Mouse (Mus musculus) liver, embryonic 15.5 days (tissue): Measurements from ENCODE around the gene Clcf1. TPM values are rescaled to one million over a fixed set of nuclear protein-coding genes. Genes with fewer than 3 reads are reported as not detected.
A peak's percentile ranks its signal among the peaks of the same experiment; 100 is the strongest.

Experiments
- ATAC-seq: fragments of 200-750 bp; cut with Nextera tagmentation; 2 replicates; pipeline ENCODE4 v1.8.0; 2017; ENCODE audit warnings: moderate number of reproducible peaks, mild to moderate bottlenecking, moderate library complexity; ENCODE audit not compliant: insufficient read depth
- H3K27ac ChIP-seq: fragments of 300-500 bp; sonication (generic); replicated peaks from 2 replicates; pipeline ENCODE4 v1.5.1; 2015; ENCODE audit warnings: mild to moderate bottlenecking, inconsistent platforms
- H3K27me3 ChIP-seq: fragments of 300-500 bp; sonication (generic); 2 replicates; pipeline ENCODE4 v1.6.1; 2015; ENCODE audit warnings: mild to moderate bottlenecking, inconsistent platforms
- H3K36me3 ChIP-seq: fragments of 300-500 bp; sonication (generic); replicated peaks from 2 replicates; pipeline ENCODE4 v1.6.1; 2015; ENCODE audit warnings: moderate library complexity, mild to moderate bottlenecking, inconsistent platforms
- H3K4me1 ChIP-seq: fragments of 300-500 bp; sonication (generic); replicated peaks from 2 replicates; pipeline ENCODE4 v1.6.1; 2015; ENCODE audit warnings: inconsistent platforms
- H3K4me2 ChIP-seq: fragments of 300-500 bp; sonication (generic); 2 replicates; pipeline ENCODE4 v1.6.1; 2015; ENCODE audit warnings: moderate library complexity, mild to moderate bottlenecking, inconsistent platforms
- H3K4me3 ChIP-seq: fragments of 300-500 bp; sonication (generic); replicated peaks from 2 replicates; pipeline ENCODE4 v1.5.1; 2015; ENCODE audit warnings: mild to moderate bottlenecking, inconsistent platforms
- H3K9ac ChIP-seq: fragments of 300-500 bp; sonication (generic); 2 replicates; pipeline ENCODE4 v1.6.1; 2015; ENCODE audit warnings: moderate library complexity, mild to moderate bottlenecking, inconsistent platforms
- H3K9me3 ChIP-seq: fragments of 300-500 bp; sonication (generic); replicated peaks from 2 replicates; pipeline ENCODE4 v1.6.1; 2016; ENCODE audit warnings: inconsistent platforms
- WGBS: fragments of 180-500 bp; shearing (Covaris S2); methylation state at CpG from one replicate; pipeline ENCODE4 v1.1.7; 2015; ENCODE audit warnings: mixed read lengths; ENCODE audit not compliant: insufficient replicate concordance; 5-methylcytosine and 5-hydroxymethylcytosine counted together
- polyA plus RNA-seq: library from polyadenylated mRNA; unstranded; fragments of >200 nt; fragmentation: Nextera tagmentation; extraction: Ambion mirVana; gene quantifications from 2 replicates; pipeline ENCODE4 v1.2.1, GENCODE M21; 2015

The Clcf1 gene
- polyA plus RNA-seq, 1 experiment from 2014 or later, result 0.38 TPM

GRCm38 (mm10) chr19:4219943-4220342 lies 5.9 kb downstream of the Clcf1 start:
- H3K9ac ChIP-seq, result no peak overlapping the region
- H3K9me3 ChIP-seq, result no peaks in the 10 kb centered on the region
- H3K27me3 ChIP-seq, result peaks cover 89% of the 10 kb centered on the region
- H3K4me3 ChIP-seq, result no peak overlapping the region
- H3K36me3 ChIP-seq, result no peaks in the 10 kb centered on the region
- H3K4me2 ChIP-seq, result no peak overlapping the region
- no peak overlapping the region for H3K27ac ChIP-seq
- 67% methylated on average over 6 of the region's 6 CpGs for WGBS
- H3K4me1 ChIP-seq, result peaks cover 44% of the 10 kb centered on the region
- ATAC-seq, result no peak

- Histone ChIP-seq H3K4me1 (peaks cover 39% of the 10 kb centered on the region), H3K36me3 (no peaks in the 10 kb centered on the region), H3K27ac (no peak overlapping the region), H3K9ac (no peak overlapping the region), H3K4me2 (no peak overlapping the region), H3K27me3 (peaks cover 87% of the 10 kb centered on the region), H3K4me3 (no peak overlapping the region), H3K9me3 (no peaks in the 10 kb centered on the region)
- WGBS, result 39% methylated on average over 4 of the region's 4 CpGs
- 0 out of 2 replicates have a peak, but pooled peaks have one; percentile 9 for ATAC-seq
Measured at GRCm38 (mm10) chr19:4220416-4220815, 6.4 kb downstream of the Clcf1 start.

- no peak for ATAC-seq
- Histone ChIP-seq H3K9ac (no peak overlapping the region), H3K9me3 (no peaks in the 10 kb centered on the region), H3K4me1 (peaks cover 35% of the 10 kb centered on the region), H3K4me2 (0 out of 2 replicates have a peak overlapping the region, but pooled peaks have one; percentile 3), H3K27me3 (peaks cover 82% of the 10 kb centered on the region), H3K27ac (peak overlapping the region; percentile 33; the same call in 1 of the 2 replicates), H3K36me3 (no peaks in the 10 kb centered on the region), H3K4me3 (no peak overlapping the region)
- WGBS, result 26% methylated on average over 14 of the region's 14 CpGs
Measured at GRCm38 (mm10) chr19:4220957-4221743, 7.1 kb downstream of the Clcf1 start.

GRCm38 (mm10) chr19:4222165-4222564 lies 8.1 kb downstream of the Clcf1 start:
- no peak overlapping the region for H3K27ac ChIP-seq
- H3K4me2 ChIP-seq, result no peak overlapping the region
- WGBS, result 41% methylated on average over 11 of the region's 11 CpGs
- H3K4me3 ChIP-seq, result no peak overlapping the region
- H3K4me1 ChIP-seq, result peaks cover 32% of the 10 kb centered on the region
- no peak for ATAC-seq
- H3K36me3 ChIP-seq, result no peaks in the 10 kb centered on the region
- H3K9ac ChIP-seq, result no peak overlapping the region
- H3K9me3 ChIP-seq, result no peaks in the 10 kb centered on the region
- peaks cover 79% of the 10 kb centered on the region for H3K27me3 ChIP-seq

GRCm38 (mm10) chr19:4226779-4227178 lies 12.7 kb downstream of the Clcf1 start:
- ATAC-seq, result no peak
- Histone ChIP-seq H3K4me3 (no peak overlapping the region), H3K9me3 (no peaks in the 10 kb centered on the region), H3K27me3 (peaks cover 54% of the 10 kb centered on the region), H3K4me1 (peaks cover 39% of the 10 kb centered on the region), H3K4me2 (no peak overlapping the region), H3K9ac (no peak overlapping the region), H3K36me3 (no peaks in the 10 kb centered on the region), H3K27ac (no peak overlapping the region)
- WGBS, result 63% methylated on average over 7 of the region's 7 CpGs

- no peak for ATAC-seq
- Histone ChIP-seq H3K4me1 (peaks cover 39% of the 10 kb centered on the region), H3K4me3 (no peak overlapping the region), H3K27ac (no peak overlapping the region), H3K36me3 (no peaks in the 10 kb centered on the region), H3K9ac (no peak overlapping the region), H3K4me2 (no peak overlapping the region), H3K27me3 (peaks cover 47% of the 10 kb centered on the region), H3K9me3 (no peaks in the 10 kb centered on the region)
- 39% methylated on average over 5 of the region's 5 CpGs for WGBS
Measured at GRCm38 (mm10) chr19:4227446-4227845, 13.4 kb downstream of the Clcf1 start.

- no peaks in the 10 kb centered on the region for H3K36me3 ChIP-seq
- H3K27ac ChIP-seq, result no peak overlapping the region
- H3K27me3 ChIP-seq, result peaks cover 41% of the 10 kb centered on the region
- 11% methylated on average over 8 of the region's 8 CpGs for WGBS
- peaks cover 40% of the 10 kb centered on the region for H3K4me1 ChIP-seq
- H3K4me2 ChIP-seq, result no peak overlapping the region
- no peak for ATAC-seq
- H3K4me3 ChIP-seq, result no peak overlapping the region
- no peak overlapping the region for H3K9ac ChIP-seq
- H3K9me3 ChIP-seq, result no peaks in the 10 kb centered on the region
Measured at GRCm38 (mm10) chr19:4227894-4228678, 14.0 kb downstream of the Clcf1 start.

- 70% methylated on average over 4 of the region's 4 CpGs for WGBS
- ATAC-seq, result no peak
- peaks cover 43% of the 10 kb centered on the region for H3K4me1 ChIP-seq
- H3K4me3 ChIP-seq, result no peak overlapping the region
- peaks cover 37% of the 10 kb centered on the region for H3K27me3 ChIP-seq
- H3K36me3 ChIP-seq, result no peaks in the 10 kb centered on the region
- H3K27ac ChIP-seq, result no peak overlapping the region
- H3K9me3 ChIP-seq, result no peaks in the 10 kb centered on the region
- H3K9ac ChIP-seq, result no peak overlapping the region
- no peak overlapping the region for H3K4me2 ChIP-seq
Measured at GRCm38 (mm10) chr19:4228891-4229290, 14.9 kb downstream of the Clcf1 start.

GRCm38 (mm10) chr19:4229451-4230076 lies 15.5 kb downstream of the Clcf1 start:
- Histone ChIP-seq H3K27ac (no peak overlapping the region), H3K4me3 (no peak overlapping the region), H3K4me1 (peaks cover 43% of the 10 kb centered on the region), H3K4me2 (no peak overlapping the region), H3K36me3 (no peaks in the 10 kb centered on the region), H3K9ac (no peak overlapping the region), H3K9me3 (no peaks in the 10 kb centered on the region), H3K27me3 (peaks cover 36% of the 10 kb centered on the region)
- WGBS, result 66% methylated on average over 9 of the region's 9 CpGs
- ATAC-seq, result no peak

- no peaks in the 10 kb centered on the region for H3K9me3 ChIP-seq
- peaks cover 43% of the 10 kb centered on the region for H3K4me1 ChIP-seq
- no peak for ATAC-seq
- peaks cover 35% of the 10 kb centered on the region for H3K27me3 ChIP-seq
- no peaks in the 10 kb centered on the region for H3K36me3 ChIP-seq
- H3K27ac ChIP-seq, result no peak overlapping the region
- no peak overlapping the region for H3K4me2 ChIP-seq
- H3K9ac ChIP-seq, result no peak overlapping the region
- WGBS, result 64% methylated on average over 8 of the region's 8 CpGs
- H3K4me3 ChIP-seq, result no peak overlapping the region
Measured at GRCm38 (mm10) chr19:4230415-4230814, 16.4 kb downstream of the Clcf1 start.
